In genomic region chr8:85603203-85603895, GRCm38 (mm10) we compare ENCODE assay signal across 8 mouse cellular contexts. TPM values are rescaled to one million over a fixed set of nuclear protein-coding genes. Genes with fewer than 3 reads are reported as not detected.
A peak's percentile ranks its signal among the peaks of the same experiment; 100 is the strongest.
DNase-seq lines count a peak whose midpoint lies in the region; ATAC-seq lines count a peak whose summit lies in the region.

No protein-coding gene starts in this region.

- no peak overlapping the region for H3K9ac ChIP-seq in liver, embryonic 12.5 days
- H3K9ac ChIP-seq in embryonic facial prominence, embryonic 11.5 days (replicated peaks; ENCODE audit: low read length), result no peak overlapping the region
- H3K9ac ChIP-seq in hindbrain, embryonic 11.5 days (ENCODE audit: low read depth, low read length), result no peak overlapping the region

- DNase-seq in liver, result peak; percentile 34
- peak; percentile 62 to 72 for DNase-seq in adrenal gland, postnatal 36 days
- peak; percentile 76 for DNase-seq in embryonic facial prominence, embryonic 11.5 days (ENCODE audit: low spot score)
- peak; percentile 78 for DNase-seq in hindbrain, embryonic 11.5 days (ENCODE audit: low spot score)
- DNase-seq in layer of hippocampus, postnatal 10 days (ENCODE audit: low spot score in 2 of 2), result peak; percentile 81 to 84
- DNase-seq in lung, postnatal 4 days, result peak; percentile 30 to 69
- peak; percentile 81 for DNase-seq in testis, postnatal 10 days (ENCODE audit: low spot score)

- no peak for ATAC-seq in liver, embryonic 12.5 days
- ATAC-seq in embryonic facial prominence, embryonic 11.5 days (replicated peaks; ENCODE audit: insufficient number of reproducible peaks, low FRiP score, low TSS enrichment, low read depth), result no peak
- ATAC-seq in hindbrain, embryonic 11.5 days (ENCODE audit: low FRiP score), result no peak

- no peaks in the 10 kb centered on the region for H3K36me3 ChIP-seq in liver, embryonic 12.5 days
- no peaks in the 10 kb centered on the region for H3K36me3 ChIP-seq in embryonic facial prominence, embryonic 11.5 days (replicated peaks; ENCODE audit: control insufficient read depth, insufficient read depth, low read depth, low read length)
- H3K36me3 ChIP-seq in hindbrain, embryonic 11.5 days (ENCODE audit: control insufficient read depth, insufficient read depth, low read length), result no peaks in the 10 kb centered on the region

- H3K4me2 ChIP-seq in liver, embryonic 12.5 days, result no peak overlapping the region
- no peak overlapping the region for H3K4me2 ChIP-seq in embryonic facial prominence, embryonic 11.5 days (ENCODE audit: low read depth, low read length)
- H3K4me2 ChIP-seq in hindbrain, embryonic 11.5 days (replicated peaks; ENCODE audit: low read depth, low read length), result no peak overlapping the region

- no peak overlapping the region for H3K4me3 ChIP-seq in liver, embryonic 12.5 days
- H3K4me3 ChIP-seq in embryonic facial prominence, embryonic 11.5 days (ENCODE audit: low read depth, low read length), result no peak overlapping the region
- no peak overlapping the region for H3K4me3 ChIP-seq in hindbrain, embryonic 11.5 days (ENCODE audit: low read depth, low read length)

- H3K4me1 ChIP-seq in liver, embryonic 12.5 days, result no peaks in the 10 kb centered on the region
- H3K4me1 ChIP-seq in embryonic facial prominence, embryonic 11.5 days (ENCODE audit: control insufficient read depth, insufficient read depth, low read length), result no peaks in the 10 kb centered on the region
- no peaks in the 10 kb centered on the region for H3K4me1 ChIP-seq in hindbrain, embryonic 11.5 days (replicated peaks; ENCODE audit: control insufficient read depth, insufficient read depth, low read length)

- no peaks in the 10 kb centered on the region for H3K9me3 ChIP-seq in liver, embryonic 12.5 days (replicated peaks)
- no peaks in the 10 kb centered on the region for H3K9me3 ChIP-seq in embryonic facial prominence, embryonic 11.5 days (replicated peaks; ENCODE audit: control insufficient read depth, low read length)
- H3K9me3 ChIP-seq in hindbrain, embryonic 11.5 days (ENCODE audit: control insufficient read depth, low read length), result no peaks in the 10 kb centered on the region

- no peak overlapping the region for H3K27ac ChIP-seq in liver, embryonic 12.5 days
- H3K27ac ChIP-seq in embryonic facial prominence, embryonic 11.5 days (replicated peaks; ENCODE audit: low read depth, low read length), result no peak overlapping the region
- H3K27ac ChIP-seq in hindbrain, embryonic 11.5 days (ENCODE audit: low read depth, low read length), result no peak overlapping the region

- WGBS in liver, embryonic 12.5 days (ENCODE audit: insufficient replicate concordance), result 28% methylated on average over 8 of the region's 8 CpGs
- WGBS in embryonic facial prominence, embryonic 11.5 days, result 36% methylated on average over 8 of the region's 8 CpGs
- WGBS in hindbrain, embryonic 11.5 days, result 45% methylated on average over 8 of the region's 8 CpGs

- H3K27me3 ChIP-seq in liver, embryonic 12.5 days (replicated peaks), result no peaks in the 10 kb centered on the region
- no peaks in the 10 kb centered on the region for H3K27me3 ChIP-seq in embryonic facial prominence, embryonic 11.5 days (ENCODE audit: control insufficient read depth, insufficient read depth, low read length)
- H3K27me3 ChIP-seq in hindbrain, embryonic 11.5 days (ENCODE audit: control insufficient read depth, insufficient read depth, low read length), result no peaks in the 10 kb centered on the region

RNA-seq across cellular contexts. Expression of gene Dnaja2, which starts 48.2 kb away (rescaled TPM):
- polyA plus RNA-seq in liver, embryonic 12.5 days (2016; fragmentation: Nextera tagmentation; extraction: Ambion mirVana), result 124 TPM in 2 replicates
- 100 to 1,000 TPM; 174 to 175 TPM for total RNA-seq in adrenal gland, postnatal 36 days (2021)
- polyA plus RNA-seq in embryonic facial prominence, embryonic 11.5 days (2014; fragmentation: Nextera tagmentation; extraction: Ambion mirVana), result 207 and 209 TPM in 2 replicates
- 209 and 215 TPM in 2 replicates for polyA plus RNA-seq in hindbrain, embryonic 11.5 days (2014; fragmentation: Nextera tagmentation; extraction: Ambion mirVana)
- total RNA-seq in layer of hippocampus, postnatal 10 days (2021), result 100 to 1,000 TPM; 167 to 191 TPM
